Mouse (Mus musculus) kidney, adult 11 months (tissue): ENCODE data around the gene Pde10a.

Experiments
- DNase-seq: peaks from one replicate; pipeline ENCODE4 v3.0.0; 2022

Gene Pde10a

DNA sequence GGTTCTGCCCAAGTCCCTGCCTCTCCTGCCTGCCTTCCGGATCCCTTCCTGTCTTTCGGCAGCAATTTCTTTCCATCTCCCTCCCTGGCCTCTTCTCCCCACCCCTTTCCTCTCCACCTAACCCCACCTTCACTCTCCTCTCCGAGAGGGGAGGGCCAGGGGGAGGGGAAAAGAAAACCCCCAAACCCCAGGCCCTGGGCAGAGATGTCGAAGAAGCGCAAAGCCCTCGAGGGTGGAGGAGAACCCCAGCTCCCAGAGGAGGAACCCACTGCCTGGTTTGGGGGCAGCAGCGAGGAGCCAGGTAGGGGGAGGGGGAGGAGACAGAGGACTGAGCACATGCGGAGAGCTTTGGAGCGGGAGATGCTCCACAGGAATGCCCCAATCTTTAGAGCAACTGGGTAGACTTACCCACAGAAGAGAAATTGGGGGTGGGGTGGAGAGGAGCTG lies 1.7 kb downstream of the Pde10a start:
- no peak for DNase-seq

DNA sequence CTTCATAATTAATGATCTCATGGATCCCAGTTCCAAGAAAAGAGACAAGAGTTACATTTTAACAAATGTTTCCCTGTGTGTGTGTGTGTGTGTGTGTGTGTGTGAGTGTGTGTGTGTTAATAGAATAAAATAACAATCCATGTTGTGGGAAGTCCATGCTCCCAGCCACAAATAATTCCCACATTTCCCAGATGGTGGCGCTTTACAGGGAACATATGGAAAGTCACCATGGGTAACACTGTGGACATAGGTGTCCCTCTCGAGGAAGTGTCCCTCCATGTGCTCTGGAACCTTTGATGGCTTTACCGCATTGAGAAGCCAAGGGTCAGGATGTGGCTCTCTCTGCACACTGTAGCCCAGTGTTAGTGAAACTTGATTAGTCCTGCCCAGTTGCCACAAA lies 3.5 kb downstream of the Pde10a start:
- DNase-seq = no peak

DNA sequence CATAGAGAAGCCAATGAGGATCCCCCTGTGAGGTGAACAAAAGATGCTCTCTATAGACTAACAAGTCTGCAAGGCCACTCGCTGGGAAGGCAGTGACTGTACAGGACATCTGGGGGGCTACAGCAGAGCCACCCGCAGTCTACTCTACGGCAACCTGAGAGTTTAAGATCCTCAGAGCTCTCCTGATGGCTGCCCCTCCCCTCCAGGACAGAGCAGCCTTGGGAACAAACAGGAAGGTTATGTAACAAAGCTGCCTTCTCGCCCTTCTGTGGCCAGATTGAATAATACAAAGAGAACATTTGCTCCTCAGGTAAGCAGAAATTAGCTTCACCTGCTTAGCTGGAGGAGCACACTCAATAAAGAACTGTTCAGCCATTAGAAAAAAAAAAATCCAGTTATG lies 7.4 kb downstream of the Pde10a start:
- no peak for DNase-seq

DNA sequence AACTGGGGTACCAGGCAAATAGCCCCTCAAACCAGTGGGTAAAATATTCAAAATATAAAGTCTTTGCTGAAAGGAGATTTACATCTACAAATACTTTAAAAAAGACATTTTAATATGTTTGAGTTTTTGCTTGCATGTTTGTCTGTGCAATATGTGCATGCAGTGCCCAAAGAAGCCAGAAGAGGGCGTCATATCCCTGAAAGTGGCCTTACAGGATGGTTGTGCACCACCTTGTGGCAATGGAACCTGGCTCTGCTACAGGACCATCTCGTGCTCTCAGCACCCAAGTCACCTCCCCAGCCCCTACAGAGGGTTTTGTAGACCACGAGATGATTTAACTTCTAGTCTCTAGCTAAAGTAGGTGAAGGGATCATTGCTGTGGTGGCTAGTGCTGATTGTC lies 8.7 kb downstream of the Pde10a start:
- DNase-seq = no peak

DNA sequence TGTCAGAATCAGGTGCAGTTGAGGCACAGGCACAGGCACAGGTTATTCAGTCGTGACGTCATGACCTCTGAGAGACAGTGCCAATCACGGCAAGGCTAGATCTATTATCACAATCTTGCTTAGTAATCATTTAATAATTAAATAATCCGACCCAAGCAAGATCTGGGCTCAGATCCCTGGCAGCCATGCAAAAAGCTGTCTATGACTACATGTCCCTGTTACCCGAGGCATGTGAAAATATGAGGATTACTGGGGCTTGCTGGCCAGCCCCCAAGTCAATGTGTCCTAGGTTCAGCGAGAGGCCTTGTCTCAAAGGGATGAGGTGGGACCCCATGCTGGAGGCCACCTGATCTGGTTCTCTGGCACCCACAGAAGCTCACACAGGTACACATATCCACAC lies 11.3 kb downstream of the Pde10a start:
- no peak for DNase-seq

GRCm38 (mm10) chr17:8538102-8538501 lies 12.9 kb downstream of the Pde10a start:
- no peak for DNase-seq

DNA sequence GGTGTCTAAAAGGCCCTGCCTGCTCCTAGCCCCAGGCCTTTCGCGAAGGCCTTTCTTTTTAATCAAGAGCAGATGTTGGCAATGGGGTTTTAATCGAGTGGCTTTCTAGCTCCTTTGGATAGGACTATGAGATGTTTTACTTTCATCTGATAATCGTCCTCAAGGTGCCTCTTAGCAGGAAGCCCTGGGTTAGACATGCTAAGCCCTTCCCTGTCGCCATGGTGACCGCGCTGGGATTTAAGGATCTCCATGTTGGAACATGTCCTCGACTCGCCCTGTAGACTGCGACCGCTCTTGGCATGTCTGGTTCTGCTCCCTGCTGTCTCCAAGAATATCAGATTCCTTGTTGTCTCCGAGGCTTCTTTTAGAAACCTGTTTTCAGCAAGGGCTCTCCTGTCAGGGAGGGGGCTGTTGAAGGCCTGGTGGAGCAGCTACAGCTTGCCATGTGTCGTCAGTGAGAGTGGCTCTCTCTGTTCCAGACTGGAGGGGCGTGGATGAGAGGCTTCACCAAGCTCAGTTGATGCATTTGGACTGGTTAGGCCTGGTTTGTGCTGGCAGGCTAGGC lies 16.9 kb downstream of the Pde10a start:
- no peak for DNase-seq

DNA sequence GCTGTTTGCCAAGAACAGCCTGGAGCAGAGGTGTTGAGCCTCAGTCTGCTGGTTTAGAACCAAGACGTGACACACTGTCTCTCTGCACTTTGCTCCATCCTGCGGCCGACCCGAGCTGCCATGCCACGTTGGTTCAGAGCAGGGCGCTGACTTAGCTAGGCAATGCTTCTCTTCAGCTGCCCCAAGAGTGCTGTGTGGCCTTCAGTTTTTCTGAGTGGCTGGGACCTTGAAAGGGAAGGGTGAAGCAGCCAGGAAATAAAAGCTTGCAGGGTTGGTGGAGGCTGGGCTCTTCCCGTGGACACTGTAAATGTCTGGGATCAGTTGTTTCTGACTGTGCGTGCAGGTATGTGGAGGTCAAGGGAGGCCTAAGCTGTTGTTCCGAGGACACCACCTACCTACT lies 21.2 kb downstream of the Pde10a start:
- DNase-seq = no peak

DNA sequence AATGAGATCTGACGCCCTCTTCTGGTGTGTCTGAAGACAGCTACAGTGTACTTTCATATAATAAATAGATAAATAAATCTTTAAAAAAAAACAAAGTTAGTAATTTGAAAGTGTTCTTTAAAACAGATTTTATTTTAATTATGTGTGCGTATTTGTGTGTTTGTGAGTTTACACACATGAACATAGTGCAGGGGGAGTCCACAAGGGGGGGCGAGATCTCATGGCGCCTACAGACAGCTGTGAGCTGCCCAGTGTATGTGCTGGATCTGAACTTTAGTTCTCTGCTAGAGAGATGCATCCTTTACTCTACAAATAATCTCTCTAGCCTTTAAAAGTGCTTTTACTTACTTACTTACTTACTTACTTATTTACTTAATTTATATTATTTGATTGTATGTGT lies 23.6 kb downstream of the Pde10a start:
- DNase-seq = no peak

GRCm38 (mm10) chr17:8551641-8552040 lies 26.5 kb downstream of the Pde10a start:
- no peak for DNase-seq

GRCm38 (mm10) chr17:8552346-8553035 lies 27.3 kb downstream of the Pde10a start:
- no peak for DNase-seq

- no peak for DNase-seq
Observed at GRCm38 (mm10) chr17:8553601-8554000, 28.4 kb downstream of the Pde10a start.

- DNase-seq = no peak
Observed at GRCm38 (mm10) chr17:8554219-8554618, 29.0 kb downstream of the Pde10a start.

DNA sequence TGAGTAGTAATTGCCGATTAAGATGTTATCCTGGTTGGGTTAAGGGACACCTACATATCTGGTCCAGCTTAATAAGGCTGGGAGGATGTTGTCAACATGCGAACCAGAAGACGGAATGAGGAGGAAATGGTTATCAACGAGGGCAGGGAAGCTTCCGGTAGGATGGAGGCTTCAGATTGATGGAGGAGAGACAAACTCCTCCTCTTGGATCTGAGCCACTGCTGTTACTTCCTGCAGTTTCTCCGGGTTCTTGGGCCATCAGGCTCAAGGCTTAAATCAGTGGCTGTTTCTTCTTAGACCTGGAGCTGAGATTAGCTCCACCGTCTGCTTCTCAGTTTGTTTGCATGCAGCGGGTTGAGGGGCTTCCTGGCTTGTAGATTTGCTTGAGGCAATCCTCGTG lies 30.6 kb downstream of the Pde10a start:
- no peak for DNase-seq

DNA sequence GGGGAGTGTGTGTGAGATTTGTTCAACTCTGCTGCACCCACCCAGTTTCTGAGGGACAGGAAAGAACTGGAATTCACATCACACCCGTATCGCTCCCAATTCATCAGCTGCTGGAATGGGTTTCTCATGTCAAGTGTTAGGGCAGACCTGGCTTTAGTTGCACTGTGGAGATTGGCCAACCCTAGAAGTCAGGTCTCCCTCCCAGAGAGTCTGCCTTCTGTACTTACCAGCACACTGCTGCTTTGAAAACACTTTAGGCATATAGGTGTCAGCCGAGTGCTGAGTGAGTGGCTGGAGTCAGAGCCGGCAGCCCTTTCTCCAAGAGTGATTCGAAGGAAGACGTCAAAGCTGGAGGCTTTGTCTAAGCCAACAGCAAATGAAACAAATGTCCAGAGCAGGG lies 31.1 kb downstream of the Pde10a start:
- no peak for DNase-seq

DNA sequence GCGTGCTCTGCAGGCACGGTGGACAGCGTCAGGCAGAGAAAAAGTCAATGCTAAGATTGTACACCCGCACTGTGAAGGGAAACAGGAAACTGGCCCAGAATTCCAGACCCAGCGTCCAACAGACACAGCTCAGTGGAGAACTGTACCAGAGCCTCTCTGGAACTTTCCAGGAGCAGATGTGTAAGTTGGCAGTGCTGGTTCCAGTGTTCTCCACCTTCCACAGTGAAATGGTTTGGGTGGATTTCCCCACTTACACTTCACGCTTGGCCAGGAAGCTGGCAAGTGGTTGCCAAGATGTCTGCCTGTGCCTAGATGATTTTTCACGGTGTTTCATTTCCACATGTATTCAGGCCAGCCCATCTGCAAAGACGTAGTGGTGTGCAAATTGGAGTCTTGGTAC lies 32.8 kb downstream of the Pde10a start:
- no peak for DNase-seq

GRCm38 (mm10) chr17:8562101-8562885 lies 37.1 kb downstream of the Pde10a start:
- DNase-seq = no peak

- DNase-seq = no peak
Observed at GRCm38 (mm10) chr17:8562886-8563280, 37.7 kb downstream of the Pde10a start.

- no peak for DNase-seq
Observed at GRCm38 (mm10) chr17:8566850-8567249, 41.7 kb downstream of the Pde10a start, which contains the start of gene Gm17087. Gm17087 (minus strand) TSS chr17:8566950.

DNA sequence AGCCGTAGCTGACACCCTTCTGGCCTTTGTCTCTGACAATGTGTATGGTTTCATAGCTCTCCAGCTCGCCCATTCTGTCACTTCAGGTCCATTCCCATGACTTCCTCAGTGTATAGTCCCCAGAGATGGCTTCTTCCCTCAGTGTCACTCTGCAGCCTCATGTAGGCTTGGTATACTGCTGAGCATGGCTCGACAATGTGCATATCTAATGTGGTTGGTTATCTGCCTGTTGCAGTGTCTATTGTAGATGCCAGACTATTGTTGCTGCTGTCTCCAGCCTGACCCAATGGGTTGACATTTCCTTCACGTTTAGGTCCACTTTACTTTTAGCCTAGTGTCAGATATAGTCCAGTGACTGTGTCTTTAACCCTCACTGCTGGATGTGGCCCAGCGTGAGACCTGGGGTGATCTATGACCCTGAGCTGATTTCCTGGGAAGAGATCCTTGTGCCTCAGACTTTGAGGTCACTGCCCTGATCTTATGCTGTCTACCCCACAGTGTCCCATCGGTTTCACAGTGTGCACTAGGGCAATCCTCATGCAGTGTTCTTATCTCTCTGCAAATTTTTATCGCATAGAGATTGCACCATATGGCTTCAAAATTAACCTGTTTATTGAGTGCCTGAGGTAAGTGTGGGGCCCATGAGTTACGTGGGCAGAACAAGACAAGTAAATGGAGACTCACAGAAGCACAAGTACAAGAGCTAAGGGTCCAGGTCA lies 48.5 kb downstream of the Pde10a start:
- no peak for DNase-seq

DNA sequence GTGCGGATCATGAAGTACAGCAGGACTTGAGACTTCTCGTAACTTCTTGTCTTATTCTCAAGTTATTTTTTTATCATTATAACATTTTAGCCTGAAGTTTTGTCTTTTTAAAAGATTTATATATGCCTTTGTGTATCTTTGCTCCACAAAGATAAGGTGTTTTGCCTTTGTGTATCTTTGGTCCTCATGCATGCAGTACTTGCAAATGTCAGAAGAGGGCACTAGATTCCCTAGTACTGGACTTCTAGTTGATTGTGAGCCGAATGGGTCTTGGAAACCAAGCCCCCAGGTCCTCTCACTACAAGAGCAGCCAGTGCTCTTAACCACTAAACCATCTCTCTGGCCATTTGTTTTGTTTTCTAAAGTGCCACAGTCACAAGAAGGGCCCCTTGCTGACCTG lies 55.2 kb downstream of the Pde10a start:
- no peak for DNase-seq

DNA sequence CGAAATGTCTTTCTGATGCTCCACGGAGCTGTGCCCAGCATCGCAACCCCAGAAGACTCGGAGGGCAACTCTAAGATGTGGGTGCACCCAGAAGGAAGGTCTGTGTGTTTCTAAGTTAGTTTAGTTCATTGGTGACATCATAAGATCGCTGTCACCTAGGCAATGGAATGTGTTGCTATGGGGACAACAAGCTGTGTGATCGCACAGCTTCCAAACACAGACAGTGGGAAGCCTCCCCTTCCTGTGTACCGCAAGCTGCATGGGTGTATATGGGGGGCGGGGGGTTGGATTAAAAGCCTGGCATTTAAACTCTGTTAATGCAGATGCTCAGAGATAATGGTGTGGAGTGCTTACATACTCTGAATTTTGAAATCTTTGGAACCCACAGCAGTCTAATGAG lies 56.4 kb downstream of the Pde10a start:
- no peak for DNase-seq
